Mouse (Mus musculus) small intestine, adult 2 months (tissue): ENCODE data around the gene 3110040M04Rik.

Experiments
- CTCF ChIP-seq: fragments of 200-500 bp; IDR thresholded peaks from 2 replicates; pipeline ENCODE4 v1.5.1; 2012; ENCODE audit warnings: low read depth, mild to moderate bottlenecking, control low read depth, inconsistent platforms, low read length, moderate library complexity, mixed read lengths; ENCODE audit not compliant: insufficient replicate concordance, insufficient read length; ENCODE audit errors: extremely low read depth
- POLR2A ChIP-seq: fragments of 200-500 bp; IDR thresholded peaks from 2 replicates; pipeline ENCODE4 v1.6.1; 2012; ENCODE audit warnings: low read depth, mild to moderate bottlenecking, control low read depth, inconsistent platforms, low read length, moderate library complexity

- no peak for TF ChIP-seq CTCF
- no peak for TF ChIP-seq POLR2A
These were observed 24.5 kb downstream of the 3110040M04Rik start for GRCm38 (mm10) chr1:151228320-151228989.
